ENCODE assay signal across 8 mouse cellular contexts in genomic region chr10:118141018-118141883, GRCm38 (mm10). TPM values are rescaled to one million over a fixed set of nuclear protein-coding genes. Genes with fewer than 3 reads are reported as not detected.
DNase-seq lines count a peak whose midpoint lies in the region; ATAC-seq and TF ChIP-seq lines count a peak whose summit lies in the region.

TSS of gene Mdm1 (plus strand) at chr10:118141811.

- DNase-seq in MN1 (ENCODE audit: low spot score): peak; percentile 100
- peak; percentile 98 for DNase-seq in cerebellum, adult 9-10 months
- DNase-seq in hindbrain, embryonic 10.5 days (ENCODE audit: low spot score): peak; percentile 99
- DNase-seq in layer of hippocampus, adult 9-11 months: peak; percentile 98
- DNase-seq in lung, postnatal 0 days (ENCODE audit: low spot score): peak; percentile 99
- peak; percentile 95 for DNase-seq in ovary, postnatal 14 days (ENCODE audit: low spot score)
- peak; percentile 99 for DNase-seq in thymus, postnatal 14 days

- peak within 1 kb of the TSS; percentile 46; the same call in 1 of the 2 replicates for H3K9ac ChIP-seq in lung, postnatal 0 days (replicated peaks; ENCODE audit: low read depth)

- no peak for TF ChIP-seq CTCF in lung, postnatal 0 days (IDR thresholded peaks at IDR 0.05)

- H3K27me3 ChIP-seq in hindbrain, embryonic 10.5 days (ENCODE audit: insufficient read depth, poor library complexity, severe bottlenecking): no peaks in the 10 kb centered on the region
- no peaks in the 10 kb centered on the region for H3K27me3 ChIP-seq in lung, postnatal 0 days (replicated peaks; ENCODE audit: insufficient read depth, low read length)

- TF ChIP-seq EP300 in lung, postnatal 0 days (IDR thresholded peaks at IDR 0.05): no peak

- H3K4me3 ChIP-seq in hindbrain, embryonic 10.5 days: peak within 1 kb of the TSS; percentile 96
- peak within 1 kb of the TSS; percentile 77 for H3K4me3 ChIP-seq in lung, postnatal 0 days (ENCODE audit: low read depth, low read length)

- H3K9me3 ChIP-seq in hindbrain, embryonic 10.5 days: no peaks in the 10 kb centered on the region
- H3K9me3 ChIP-seq in lung, postnatal 0 days (ENCODE audit: low read length): no peaks in the 10 kb centered on the region

- peak; percentile 100 for ATAC-seq in frontal cortex, adult (ENCODE audit: low TSS enrichment)
- ATAC-seq in lung, postnatal 0 days: peak; percentile 100

- WGBS in hindbrain, embryonic 10.5 days: 6% methylated on average over 47 of the region's 47 CpGs
- 5% methylated on average over 42 of the region's 47 CpGs for WGBS in lung, postnatal 0 days

- H3K4me1 ChIP-seq in hindbrain, embryonic 10.5 days (replicated peaks): peaks cover 32% of the 10 kb centered on the region
- 0 out of 2 replicates have a peak, but pooled peaks cover 2% of the 10 kb centered on the region for H3K4me1 ChIP-seq in lung, postnatal 0 days (ENCODE audit: insufficient read depth, low read depth, low read length)

- peak within 1 kb of the TSS; percentile 89 for H3K27ac ChIP-seq in hindbrain, embryonic 10.5 days
- H3K27ac ChIP-seq in lung, postnatal 0 days (ENCODE audit: low read length): no peak within 1 kb of the TSS

- peaks cover 25% of the 10 kb centered on the region for H3K36me3 ChIP-seq in hindbrain, embryonic 10.5 days
- no peaks in the 10 kb centered on the region for H3K36me3 ChIP-seq in lung, postnatal 0 days (ENCODE audit: insufficient read depth, low read length)

- H3K4me2 ChIP-seq in lung, postnatal 0 days (replicated peaks; ENCODE audit: low read depth, low read length): peak within 1 kb of the TSS; percentile 91

RNA-seq across cellular contexts. Expression of gene Mdm1, which starts in this region (rescaled TPM):
- polyA plus RNA-seq in hindbrain, embryonic 10.5 days (2016; fragmentation: Nextera tagmentation; extraction: Ambion mirVana): 52.1 and 53.5 TPM in 2 replicates
- 13.6 and 16.4 TPM in 2 replicates for polyA plus RNA-seq in lung, postnatal 0 days (2015; fragmentation: Nextera tagmentation; extraction: Ambion mirVana)
